Mouse (Mus musculus) thymus, postnatal 14 days (tissue): ENCODE measurements around the gene 4930503E14Rik.
"Not testable (repeated sequence)": the region's sequence is repeated elsewhere in the genome, so short reads cannot be mapped to it uniquely, and the experiment has no call there.

Experiments used
- DNase-seq: peaks from one replicate; pipeline ENCODE4 v3.0.0; 2021

The 4930503E14Rik gene

GRCm38 (mm10) chr14:44213154-44213553, at the start of gene 4930503E14Rik:
Gene 4930503E14Rik, minus strand, starts transcription at chr14:44213254.
- DNase-seq = not testable (repeated sequence)

- no peak for DNase-seq
These were observed 35.0 kb upstream of the 4930503E14Rik start for GRCm38 (mm10) chr14:44248039-44248438.

DNA sequence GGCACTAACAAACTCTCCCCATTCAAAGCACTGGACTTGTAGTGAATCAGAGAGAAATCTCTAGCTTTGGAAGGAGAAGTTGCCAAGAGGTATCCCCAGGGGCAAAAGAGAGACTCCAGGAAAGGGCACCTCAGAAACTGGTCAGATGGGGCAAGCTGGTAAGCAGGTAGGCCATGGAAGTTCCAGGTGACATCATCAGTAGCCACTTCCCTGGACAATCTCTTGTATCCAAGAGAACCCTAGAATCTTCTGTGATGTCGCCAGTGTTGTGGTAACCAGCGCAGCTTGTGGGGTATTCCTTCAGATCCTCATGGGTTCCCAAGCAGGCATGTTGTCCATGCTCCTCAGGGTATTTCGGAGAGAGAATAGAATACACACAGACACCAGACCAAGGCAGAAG, 15.7 kb downstream of the 4930503E14Rik start, which contains the start of gene Gm8212:
Gene Gm8212 (plus strand): TSS at position 301 of the 400 bp plus-strand sequence.
- DNase-seq = not testable (repeated sequence)

DNA sequence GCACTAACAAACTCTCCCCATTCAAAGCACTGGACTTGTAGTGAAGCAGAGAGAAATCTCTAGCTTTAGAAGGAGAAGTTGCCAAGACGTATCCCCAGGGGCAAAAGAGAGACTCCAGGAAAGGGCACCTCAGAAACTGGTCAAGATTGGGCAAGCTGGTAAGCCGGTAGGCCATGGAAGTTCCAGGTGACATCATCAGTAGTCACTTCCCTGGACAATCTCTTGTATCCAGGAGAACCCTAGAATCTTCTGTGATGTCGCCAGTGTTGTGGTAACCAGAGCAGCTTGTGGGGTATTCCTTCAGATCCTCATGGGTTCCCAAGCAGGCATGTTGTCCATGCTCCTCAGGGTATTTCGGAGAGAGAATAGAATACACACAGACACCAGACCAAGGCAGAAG, 89.5 kb downstream of the 4930503E14Rik start, which contains the start of gene Gm3327:
Gene Gm3327 (plus strand): TSS at position 301 of the 400 bp plus-strand sequence.
- not testable (repeated sequence) for DNase-seq
